Mouse (Mus musculus) kidney, adult 2 months (tissue): Measurements from ENCODE around the gene Man2a1.

Experiments
- CTCF ChIP-seq: fragments of 200-500 bp; conservative IDR thresholded peaks from 2 replicates; pipeline ENCODE4 v1.5.1; 2011; ENCODE audit warnings: low read depth, mild to moderate bottlenecking, control low read depth, low read length, moderate library complexity, mixed read lengths; ENCODE audit not compliant: insufficient read depth, insufficient read length
- POLR2A ChIP-seq: fragments of 200-500 bp; IDR thresholded peaks from one replicate; pipeline ENCODE4 v1.6.1; 2011; ENCODE audit warnings: low read depth, low read length, control low read depth

- TF ChIP-seq CTCF (no peak), POLR2A (no peak)
Observed at GRCm38 (mm10) chr17:64725214-64725613, 124.7 kb downstream of the Man2a1 start.
